Mouse (Mus musculus) frontal cortex, postnatal 36 days (tissue): ENCODE results near the gene Themis3.
"Not testable (repeated sequence)": the region's sequence is repeated elsewhere in the genome, so short reads cannot be mapped to it uniquely, and the experiment has no call there.

Experiments
- DNase-seq, 2 experiments: peaks; one replicate each; pipeline ENCODE4 v3.0.0; 2022; ENCODE audit warnings: low spot score in 2 of 2

The Themis3 gene

GRCm38 (mm10) chr17:66558404-66559317 lies 35.8 kb downstream of the Themis3 start:
- DNase-seq: no peak

- DNase-seq: no peak
Observed at GRCm38 (mm10) chr17:66552690-66553089, 41.7 kb downstream of the Themis3 start.

- no peak for DNase-seq
Observed at GRCm38 (mm10) chr17:66550486-66550885, 43.9 kb downstream of the Themis3 start.

- DNase-seq: no peak
Observed at GRCm38 (mm10) chr17:66532285-66532684, 62.1 kb downstream of the Themis3 start.

- DNase-seq: no peak
Observed at GRCm38 (mm10) chr17:66523396-66523795, 71.0 kb downstream of the Themis3 start.

GRCm38 (mm10) chr17:66522631-66523030 lies 71.8 kb downstream of the Themis3 start:
- DNase-seq: not testable (repeated sequence)

GRCm38 (mm10) chr17:66519554-66520553 lies 74.6 kb downstream of the Themis3 start, which contains the start of gene Rab12:
Gene Rab12 (minus strand): TSS chr17:66519729.
- DNase-seq: peak; percentile 81 to 83

GRCm38 (mm10) chr17:66518877-66519553 lies 75.4 kb downstream of the Themis3 start:
- no peak for DNase-seq

- no peak for DNase-seq
Observed at GRCm38 (mm10) chr17:66516953-66517352, 77.5 kb downstream of the Themis3 start.

- no peak for DNase-seq
Observed at GRCm38 (mm10) chr17:66514288-66514995, 80.0 kb downstream of the Themis3 start.

GRCm38 (mm10) chr17:66512202-66512956 lies 82.0 kb downstream of the Themis3 start:
- DNase-seq: no peak

GRCm38 (mm10) chr17:66510221-66510683 lies 84.2 kb downstream of the Themis3 start:
- DNase-seq: no peak

GRCm38 (mm10) chr17:66507049-66507954 lies 87.1 kb downstream of the Themis3 start:
- no peak for DNase-seq

GRCm38 (mm10) chr17:66504964-66505363 lies 89.5 kb downstream of the Themis3 start:
- DNase-seq: no peak
